Comparison of ENCODE assay signal across 9 mouse cellular contexts in the genomic region with DNA sequence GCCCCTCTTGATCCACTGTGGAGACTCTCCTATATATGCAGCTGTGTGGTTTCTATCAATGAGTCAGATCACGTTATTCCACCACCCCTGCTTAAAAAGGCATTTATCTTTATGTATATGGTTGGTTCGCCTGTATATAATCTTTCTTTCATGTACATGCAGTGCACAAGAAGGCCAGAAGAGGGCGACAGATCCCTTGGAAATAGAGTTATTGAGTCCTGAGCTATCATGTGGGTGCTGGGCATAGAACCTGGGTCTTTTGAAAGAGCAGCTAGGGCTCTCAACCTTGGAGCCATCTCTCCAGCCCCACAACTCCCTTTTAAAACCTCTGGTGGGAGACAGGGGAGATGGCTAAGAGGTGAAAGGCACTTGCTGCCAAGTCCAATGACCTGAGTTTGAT. TPM values are rescaled to one million over a fixed set of nuclear protein-coding genes. Genes with fewer than 3 reads are reported as not detected.
DNase-seq lines count a peak whose midpoint lies in the region; ATAC-seq and TF ChIP-seq lines count a peak whose summit lies in the region.
"Had no signal": no experiment of that assay in that cellular context is flagged by ENCODE, and none has a peak within 500 bp of the region (broad histone marks: within the 10 kb centered on the region; RNA-seq: fewer than 3 reads in every experiment).

No protein-coding gene starts in this region.

- TF ChIP-seq CTCF in layer of hippocampus, adult 2 months (conservative IDR thresholded peaks at IDR 0.05) = peak; percentile 75
- peak; percentile 34; the same call in 1 of the 2 replicates for TF ChIP-seq CTCF in brain, embryonic 14.5 days (IDR thresholded peaks at IDR 0.05; ENCODE audit: borderline replicate concordance, extremely low read depth, insufficient read depth, insufficient read length)

- no peak for TF ChIP-seq POLR2A in brain, embryonic 14.5 days (IDR thresholded peaks at IDR 0.05; ENCODE audit: borderline replicate concordance, extremely low read depth, insufficient read depth, insufficient read length, poor library complexity, severe bottlenecking)

- no peak overlapping the region for H3K4me3 ChIP-seq in layer of hippocampus, adult 2 months
- H3K4me3 ChIP-seq: erythroblast, embryonic 14.5 days; limb, embryonic 15.5 days had no signal

- ATAC-seq in megakaryocyte, adult 5-6 weeks (ENCODE audit: poor library complexity, severe bottlenecking) = no peak; the same call in 1 of the 2 replicates
- no peak for ATAC-seq in activated CD4-positive, CD25-positive, alpha-beta regulatory T cell, adult 4 months

- no peak for DNase-seq in layer of hippocampus, adult 2 months (ENCODE audit: low spot score in 2 of 2)
- no peak for DNase-seq in layer of hippocampus, adult 18-20 months (ENCODE audit: low spot score in 2 of 2)
- peak; percentile 29 for DNase-seq in MN1 (ENCODE audit: low spot score)
- no peak for DNase-seq in brain, embryonic 14.5 days (ENCODE audit: low read depth)
- peak; percentile 3 for DNase-seq in retina, adult 2 months (ENCODE audit: low read depth, low spot score)

- H3K27ac ChIP-seq in layer of hippocampus, adult 2 months = no peak overlapping the region
- H3K27ac ChIP-seq: limb, embryonic 15.5 days had no signal

RNA-seq across cellular contexts. Expression of gene Hsbp1, which starts 32.9 kb away (rescaled TPM):
- 100 to 1,000 TPM; 315 to 337 TPM for total RNA-seq in layer of hippocampus, adult 2 months (2021)
- total RNA-seq in layer of hippocampus, adult 18-20 months (2021) = 100 to 1,000 TPM; 317 to 341 TPM
- 380 and 399 TPM in 2 replicates for polyA plus RNA-seq in brain, embryonic 14.5 days (2012; rRNA removed)
- 124 TPM in 2 replicates for total RNA-seq in megakaryocyte, adult 5-6 weeks (2015)
- 72.7 and 79.8 TPM in 2 replicates for total RNA-seq in megakaryocyte, adult 5-6 weeks (2017)
- polyA plus RNA-seq in activated CD4-positive, CD25-positive, alpha-beta regulatory T cell, adult 4 months (2017; shearing (Covaris generic)) = 100 to 1,000 TPM; 201 to 231 TPM

Comparison
In these comparisons a context has a peak if more than half of its experiments do, and no peak if none do; other contexts are left out.
1. DNase-seq: peak in MN1 (single experiment) and retina, adult 2 months (single experiment); none in layer of hippocampus, adult 2 months (0 of 2), layer of hippocampus, adult 18-20 months (0 of 2) and brain, embryonic 14.5 days (single experiment).